Mouse (Mus musculus) intestine, postnatal 0 days (tissue): ENCODE results near the gene Cd320. TPM values are rescaled to one million over a fixed set of nuclear protein-coding genes. Genes with fewer than 3 reads are reported as not detected.
"Not testable (repeated sequence)": the region's sequence is repeated elsewhere in the genome, so short reads cannot be mapped to it uniquely, and the experiment has no call there.

Experiments
- ATAC-seq: fragments of 200-750 bp; cut with Nextera tagmentation; 2 replicates; pipeline ENCODE4 v1.8.0; 2017; ENCODE audit warnings: mild to moderate bottlenecking, moderate TSS enrichment, moderate library complexity
- H3K27ac ChIP-seq: fragments of 300-500 bp; sonication (generic); 2 replicates; pipeline ENCODE4 v1.5.1; 2014; ENCODE audit warnings: mild to moderate bottlenecking, low read depth, low read length, moderate library complexity
- H3K27me3 ChIP-seq: fragments of 300-500 bp; sonication (generic); replicated peaks from 2 replicates; pipeline ENCODE4 v1.6.1; 2014; ENCODE audit warnings: low read length, mixed read lengths; ENCODE audit not compliant: control insufficient read depth, insufficient read depth
- H3K36me3 ChIP-seq: fragments of 300-500 bp; sonication (generic); 2 replicates; pipeline ENCODE4 v1.6.1; 2014; ENCODE audit warnings: mild to moderate bottlenecking, moderate library complexity; ENCODE audit not compliant: control insufficient read depth, insufficient read depth
- H3K4me1 ChIP-seq: fragments of 300-500 bp; sonication (generic); replicated peaks from 2 replicates; pipeline ENCODE4 v1.6.1; 2014; ENCODE audit warnings: antibody characterized with exemption, low read length, mixed read lengths; ENCODE audit not compliant: control insufficient read depth, insufficient read depth
- H3K4me2 ChIP-seq: fragments of 300-500 bp; sonication (generic); replicated peaks from 2 replicates; pipeline ENCODE4 v1.6.1; 2014; ENCODE audit warnings: low read depth, mild to moderate bottlenecking, moderate library complexity
- H3K4me3 ChIP-seq: fragments of 300-500 bp; sonication (generic); 2 replicates; pipeline ENCODE4 v1.5.1; 2014; ENCODE audit warnings: low read depth, low read length
- H3K9ac ChIP-seq: fragments of 300-500 bp; sonication (generic); 2 replicates; pipeline ENCODE4 v1.6.1; 2014; ENCODE audit warnings: mild to moderate bottlenecking, low read depth, low read length
- H3K9me3 ChIP-seq: fragments of 300-500 bp; sonication (generic); 2 replicates; pipeline ENCODE4 v1.6.1; 2016; ENCODE audit warnings: mixed run types; ENCODE audit not compliant: control insufficient read depth
- CTCF ChIP-seq: sonication (generic); IDR thresholded peaks from 2 replicates; pipeline ENCODE4 v1.5.1; 2016; ENCODE audit warnings: low read depth, mild to moderate bottlenecking, control low read depth, antibody characterized with exemption, moderate library complexity
- WGBS: fragments of 180-500 bp; shearing (Covaris S2); extraction: QIAGEN DNeasy Blood & Tissue Kit; methylation state at CpG from one replicate; pipeline ENCODE4 v1.1.7; 2014; 5-methylcytosine and 5-hydroxymethylcytosine counted together
- polyA plus RNA-seq: library from polyadenylated mRNA; unstranded; fragments of >200 nt; fragmentation: Nextera tagmentation; extraction: Ambion mirVana; gene quantifications from 2 replicates; pipeline ENCODE4 v1.2.1, GENCODE M21; 2015

Cd320 gene
- polyA plus RNA-seq, 1 experiment from 2014 or later: 16.8 TPM

DNA sequence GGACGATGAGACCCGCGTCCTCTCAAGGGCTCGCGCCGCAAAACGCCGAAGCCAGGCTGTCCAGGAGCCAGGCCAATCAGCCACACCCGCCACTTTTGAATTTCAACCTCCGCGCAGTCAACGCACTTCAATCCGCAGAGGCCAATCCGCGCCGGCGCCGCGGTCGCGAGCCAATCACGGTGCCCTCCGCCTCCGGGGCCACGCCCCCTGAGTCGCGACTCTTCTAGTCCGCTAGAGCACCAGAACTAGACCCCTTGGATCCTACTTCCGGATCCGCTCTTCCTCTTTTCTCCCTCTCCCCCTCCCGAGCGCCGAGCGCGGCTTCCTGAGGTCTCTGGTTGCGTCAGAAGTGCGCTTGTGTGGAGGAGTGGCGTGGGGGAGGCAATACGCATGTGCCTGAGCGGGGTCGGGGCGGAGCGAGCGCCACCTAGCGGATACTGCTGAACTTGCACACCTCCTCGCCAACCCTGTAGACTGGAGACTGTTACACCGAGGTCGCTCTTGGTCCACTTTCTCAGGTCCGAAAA is 47.7 kb downstream of the Cd320 start, which contains the start of gene Kifc1:
Gene Kifc1 (minus strand): TSS at position 129 of the 527 bp plus-strand sequence.
- H3K27ac ChIP-seq: no peak within 1 kb of the TSS
- H3K4me2 ChIP-seq: peak within 1 kb of the TSS; percentile 80
- peak within 1 kb of the TSS; percentile 66 for H3K4me3 ChIP-seq
- TF ChIP-seq CTCF: peak; percentile 100
- H3K36me3 ChIP-seq: peaks cover under 1% of the 10 kb centered on the region; the same call in 1 of the 2 replicates
- peak within 1 kb of the TSS; percentile 40; the same call in 1 of the 2 replicates for H3K9ac ChIP-seq
- no peaks in the 10 kb centered on the region for H3K27me3 ChIP-seq
- H3K9me3 ChIP-seq: no peaks in the 10 kb centered on the region
- peak; percentile 99 for ATAC-seq
- no peaks in the 10 kb centered on the region for H3K4me1 ChIP-seq
- under 1% methylated on average over 49 of the region's 49 CpGs for WGBS

DNA sequence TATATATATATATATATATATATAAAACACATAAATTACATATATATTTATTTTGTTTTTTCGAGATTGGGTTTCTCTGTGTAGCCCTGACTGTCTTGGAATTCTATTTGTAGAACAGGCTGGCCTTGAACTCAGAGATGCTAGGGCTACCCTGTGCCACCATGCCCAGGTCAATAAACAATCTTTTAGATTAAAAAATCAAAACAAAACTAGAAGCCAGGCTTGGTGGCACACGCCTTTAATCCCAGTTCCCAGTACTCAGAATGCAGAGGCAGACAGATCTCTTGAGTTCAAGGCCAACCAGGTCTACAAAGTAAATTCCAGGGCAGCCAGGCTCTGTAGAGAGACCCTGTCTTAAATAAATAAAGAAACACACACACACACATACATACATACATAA is 48.5 kb downstream of the Cd320 start:
- H3K4me1 ChIP-seq: no peaks in the 10 kb centered on the region
- ATAC-seq: no peak
- no peak overlapping the region for H3K4me3 ChIP-seq
- WGBS: 70% methylated on average over 2 of the region's 2 CpGs
- no peak for TF ChIP-seq CTCF
- no peak overlapping the region for H3K4me2 ChIP-seq
- H3K27me3 ChIP-seq: no peaks in the 10 kb centered on the region
- H3K9ac ChIP-seq: no peak overlapping the region
- no peaks in the 10 kb centered on the region for H3K36me3 ChIP-seq
- H3K9me3 ChIP-seq: no peaks in the 10 kb centered on the region
- H3K27ac ChIP-seq: no peak overlapping the region

GRCm38 (mm10) chr17:33891892-33892291 is 49.0 kb downstream of the Cd320 start:
- not testable (repeated sequence) for H3K9me3 ChIP-seq, H3K4me1 ChIP-seq, H3K27me3 ChIP-seq, H3K4me2 ChIP-seq, H3K4me3 ChIP-seq, ATAC-seq, H3K36me3 ChIP-seq, H3K9ac ChIP-seq, H3K27ac ChIP-seq
- peak; percentile 28; the same call in 1 of the 2 replicates for TF ChIP-seq CTCF
- 67% methylated on average over 6 of the region's 6 CpGs for WGBS

DNA sequence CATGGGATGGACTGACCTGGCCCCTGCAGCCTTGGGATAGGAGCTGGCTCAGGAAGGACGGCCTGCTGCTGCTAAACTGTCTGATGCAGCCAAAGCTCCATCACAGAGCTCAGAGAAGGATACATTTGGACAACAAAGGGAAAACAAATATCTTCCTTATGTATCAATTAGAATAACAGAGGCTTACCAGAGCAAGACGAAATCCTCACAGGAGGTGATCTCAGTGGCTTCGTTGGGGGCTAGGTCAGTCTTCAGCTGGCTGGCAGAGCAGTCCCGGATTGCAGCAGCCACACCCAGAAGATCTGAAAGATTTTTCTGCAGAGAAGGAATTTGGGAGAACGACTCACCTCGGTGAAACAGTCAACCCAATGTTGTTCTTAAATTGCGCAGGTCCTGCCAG is 49.5 kb downstream of the Cd320 start:
- Histone ChIP-seq H3K9ac (no peak overlapping the region), H3K4me2 (no peak overlapping the region), H3K4me3 (no peak overlapping the region), H3K4me1 (no peaks in the 10 kb centered on the region), H3K27ac (no peak overlapping the region), H3K27me3 (no peaks in the 10 kb centered on the region), H3K9me3 (no peaks in the 10 kb centered on the region), H3K36me3 (no peaks in the 10 kb centered on the region)
- no peak for TF ChIP-seq CTCF
- 21% methylated on average over 7 of the region's 7 CpGs for WGBS
- ATAC-seq: no peak

- H3K27ac ChIP-seq, ATAC-seq, H3K4me3 ChIP-seq, H3K4me2 ChIP-seq, H3K4me1 ChIP-seq, H3K36me3 ChIP-seq, H3K9me3 ChIP-seq, H3K27me3 ChIP-seq, H3K9ac ChIP-seq: not testable (repeated sequence)
- 54% methylated on average over 4 of the region's 4 CpGs for WGBS
Measured at GRCm38 (mm10) chr17:33893011-33893410, 50.1 kb downstream of the Cd320 start.

DNA sequence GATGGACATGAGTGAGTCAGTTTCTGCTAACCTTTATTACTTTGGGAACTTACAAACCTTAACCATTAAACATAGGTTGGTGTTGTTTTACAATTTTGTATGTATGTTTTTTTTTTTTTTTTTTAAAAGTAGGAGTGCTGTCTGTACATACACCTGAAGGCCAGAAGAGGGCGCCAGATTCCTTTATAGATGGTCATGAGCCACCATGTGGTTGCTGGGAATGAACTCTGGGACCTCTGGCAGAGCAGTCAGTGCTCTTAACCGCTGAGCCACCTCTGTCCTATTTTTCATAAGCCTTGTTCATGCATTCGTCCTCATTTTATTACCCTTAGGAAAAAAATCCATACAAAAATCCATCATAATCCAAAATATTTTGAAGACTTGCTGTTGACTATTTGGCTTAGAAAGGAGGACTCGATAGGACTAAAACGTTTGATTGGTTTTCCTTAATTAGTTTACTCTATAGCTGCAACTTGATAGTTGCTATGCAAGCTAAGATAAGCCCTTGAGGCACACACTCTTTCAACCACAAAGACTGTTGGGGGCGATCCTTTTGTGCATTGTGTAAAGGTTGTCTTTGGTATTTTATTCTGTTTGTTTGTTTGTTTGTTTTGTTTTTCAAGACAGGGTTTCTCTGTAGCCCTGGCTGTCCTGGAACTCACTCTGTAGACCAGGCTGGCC is 54.4 kb downstream of the Cd320 start:
- no peak overlapping the region for H3K4me2 ChIP-seq
- no peaks in the 10 kb centered on the region for H3K27me3 ChIP-seq
- no peak overlapping the region for H3K4me3 ChIP-seq
- 27% methylated on average over 6 of the region's 6 CpGs for WGBS
- peak; percentile 49; the same call in 1 of the 2 replicates for ATAC-seq
- H3K27ac ChIP-seq: no peak overlapping the region
- TF ChIP-seq CTCF: peak; percentile 79
- H3K36me3 ChIP-seq: no peaks in the 10 kb centered on the region
- H3K9me3 ChIP-seq: no peaks in the 10 kb centered on the region
- H3K9ac ChIP-seq: no peak overlapping the region
- H3K4me1 ChIP-seq: no peaks in the 10 kb centered on the region

DNA sequence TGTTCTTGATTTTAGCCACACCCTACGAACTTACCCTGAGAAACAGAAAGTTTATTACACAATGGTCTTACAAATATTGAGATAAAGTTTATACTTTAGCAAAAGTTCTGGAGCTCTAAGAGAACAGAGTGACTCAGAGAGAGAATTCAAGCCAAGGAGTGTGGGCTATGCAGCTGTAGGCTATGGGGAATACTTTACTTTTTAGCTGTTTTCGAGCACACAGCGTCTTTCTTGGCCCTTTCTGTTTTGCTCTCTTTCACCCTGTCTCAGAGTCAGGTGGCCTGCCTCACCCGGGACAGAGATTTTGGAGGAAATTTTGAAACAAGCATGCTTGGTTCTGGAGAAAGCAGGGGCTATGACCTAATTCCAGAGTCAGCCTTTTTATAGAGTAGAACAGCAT is 55.3 kb downstream of the Cd320 start:
- not testable (repeated sequence) for H3K4me2 ChIP-seq, H3K27ac ChIP-seq, H3K4me1 ChIP-seq, H3K4me3 ChIP-seq, H3K9ac ChIP-seq, ATAC-seq, H3K36me3 ChIP-seq, H3K9me3 ChIP-seq, H3K27me3 ChIP-seq
- WGBS: 72% methylated on average over 4 of the region's 4 CpGs
